Mouse (Mus musculus) retina, postnatal 7 days (tissue): ENCODE results near the gene Fyco1.
A peak's percentile ranks its signal among the peaks of the same experiment; 100 is the strongest.

Experiments used
- DNase-seq: peaks from one replicate; pipeline ENCODE4 v3.0.0-alpha.2; 2012; ENCODE audit warnings: low read depth, low spot score

Fyco1 gene

GRCm38 (mm10) chr9:123851713-123852448 lies at the start of gene Fyco1:
Gene Fyco1 (minus strand): TSS chr9:123851899.
- peak; percentile 91 for DNase-seq

- no peak for DNase-seq
Measured at GRCm38 (mm10) chr9:123872049-123872448, 20.4 kb upstream of the Fyco1 start.

- DNase-seq, result no peak
Measured at GRCm38 (mm10) chr9:123869167-123869784, 17.6 kb upstream of the Fyco1 start.

- no peak for DNase-seq
Measured at GRCm38 (mm10) chr9:123863641-123864040, 11.9 kb upstream of the Fyco1 start.

GRCm38 (mm10) chr9:123862895-123863616 lies 11.4 kb upstream of the Fyco1 start:
- DNase-seq, result no peak

GRCm38 (mm10) chr9:123861929-123862328 lies 10.2 kb upstream of the Fyco1 start, which contains the start of gene Xcr1:
Gene Xcr1 (minus strand): TSS chr9:123862029.
- no peak for DNase-seq

- DNase-seq, result no peak
Measured at GRCm38 (mm10) chr9:123856836-123857235, 5.1 kb upstream of the Fyco1 start.

GRCm38 (mm10) chr9:123852449-123853390 lies 1.0 kb upstream of the Fyco1 start:
- DNase-seq, result no peak

GRCm38 (mm10) chr9:123851062-123851712 lies 512 bp downstream of the Fyco1 start:
- no peak for DNase-seq

GRCm38 (mm10) chr9:123850705-123851061 lies 1.0 kb downstream of the Fyco1 start:
- DNase-seq, result peak; percentile 77

- DNase-seq, result no peak
Measured at GRCm38 (mm10) chr9:123849976-123850695, 1.6 kb downstream of the Fyco1 start.

- DNase-seq, result no peak
Measured at GRCm38 (mm10) chr9:123846490-123846889, 5.2 kb downstream of the Fyco1 start.

GRCm38 (mm10) chr9:123845120-123845519 lies 6.6 kb downstream of the Fyco1 start:
- peak; percentile 17 for DNase-seq

- no peak for DNase-seq
Measured at GRCm38 (mm10) chr9:123844468-123844867, 7.2 kb downstream of the Fyco1 start.

- DNase-seq, result no peak
Measured at GRCm38 (mm10) chr9:123840243-123840642, 11.5 kb downstream of the Fyco1 start.

GRCm38 (mm10) chr9:123835851-123836250 lies 15.8 kb downstream of the Fyco1 start:
- no peak for DNase-seq

- DNase-seq, result no peak
Measured at GRCm38 (mm10) chr9:123828916-123829315, 22.8 kb downstream of the Fyco1 start.

- DNase-seq, result no peak
Measured at GRCm38 (mm10) chr9:123826631-123827030, 25.1 kb downstream of the Fyco1 start.

GRCm38 (mm10) chr9:123818601-123819000 lies 33.1 kb downstream of the Fyco1 start:
- DNase-seq, result no peak

GRCm38 (mm10) chr9:123815996-123816395 lies 35.7 kb downstream of the Fyco1 start:
- no peak for DNase-seq
